Mouse (Mus musculus) spleen, postnatal 10 days (tissue): ENCODE data around the gene Tmem131.

Source experiments
- DNase-seq, 2 experiments: peaks; one replicate each; pipeline ENCODE4 v3.0.0; 2021 to 2022; ENCODE audit warnings: low spot score in 2 of 2

The Tmem131 gene

GRCm38 (mm10) chr1:36784365-36785134, 158.9 kb downstream of the Tmem131 start:
- peak; percentile 72 to 83 for DNase-seq

- no peak for DNase-seq
Observed at GRCm38 (mm10) chr1:36782476-36782875, 161.0 kb downstream of the Tmem131 start.

- DNase-seq, result no peak
Observed at GRCm38 (mm10) chr1:36780793-36781192, 162.7 kb downstream of the Tmem131 start.

- no peak for DNase-seq
Observed at GRCm38 (mm10) chr1:36772198-36772934, 171.1 kb downstream of the Tmem131 start.

GRCm38 (mm10) chr1:36770998-36771397, 172.5 kb downstream of the Tmem131 start:
- DNase-seq, result no peak

GRCm38 (mm10) chr1:36769951-36770350, 173.5 kb downstream of the Tmem131 start:
- DNase-seq, result no peak

- DNase-seq, result no peak
Observed at GRCm38 (mm10) chr1:36768786-36769185, 174.7 kb downstream of the Tmem131 start.

- DNase-seq, result no peak
Observed at GRCm38 (mm10) chr1:36767321-36767720, 176.1 kb downstream of the Tmem131 start.

- DNase-seq, result peak in 1 of 2 experiments; percentile 35
Observed at GRCm38 (mm10) chr1:36766431-36767205, 176.8 kb downstream of the Tmem131 start.

- DNase-seq, result no peak
Observed at GRCm38 (mm10) chr1:36761568-36761967, 181.9 kb downstream of the Tmem131 start, which contains the start of gene Zap70. Gene Zap70 (plus strand): TSS chr1:36761798.

- no peak for DNase-seq
Observed at GRCm38 (mm10) chr1:36761061-36761460, 182.4 kb downstream of the Tmem131 start.

- no peak for DNase-seq
Observed at GRCm38 (mm10) chr1:36760401-36760800, 183.1 kb downstream of the Tmem131 start.

GRCm38 (mm10) chr1:36759076-36759475, 184.4 kb downstream of the Tmem131 start:
- DNase-seq, result no peak

GRCm38 (mm10) chr1:36758553-36758952, 184.9 kb downstream of the Tmem131 start:
- DNase-seq, result no peak

- no peak for DNase-seq
Observed at GRCm38 (mm10) chr1:36753932-36754675, 189.4 kb downstream of the Tmem131 start.

GRCm38 (mm10) chr1:36746452-36746851, 197.0 kb downstream of the Tmem131 start:
- peak in 1 of 2 experiments; percentile 72 for DNase-seq

GRCm38 (mm10) chr1:36745661-36746060, 197.8 kb downstream of the Tmem131 start:
- DNase-seq, result no peak

- DNase-seq, result peak; percentile 61 to 82
Observed at GRCm38 (mm10) chr1:36744268-36744944, 199.1 kb downstream of the Tmem131 start.

GRCm38 (mm10) chr1:36743046-36743445, 200.4 kb downstream of the Tmem131 start:
- no peak for DNase-seq
